Mouse (Mus musculus) heart, postnatal 0 days (tissue): ENCODE data around the gene Peak1. TPM values are rescaled to one million over a fixed set of nuclear protein-coding genes. Genes with fewer than 3 reads are reported as not detected.
A peak's percentile ranks its signal among the peaks of the same experiment; 100 is the strongest.

Source experiments
- ATAC-seq: fragments of 200-750 bp; cut with Nextera tagmentation; 2 replicates; pipeline ENCODE4 v1.8.0; 2017; ENCODE audit warnings: low read depth, moderate number of reproducible peaks, moderate library complexity; ENCODE audit not compliant: insufficient read depth
- DNase-seq: peaks from one replicate; pipeline ENCODE4 v3.0.0-alpha.2; 2016; ENCODE audit warnings: low spot score
- H3K27ac ChIP-seq: fragments of 300-500 bp; sonication (generic); 2 replicates; pipeline ENCODE4 v1.5.1; 2014; ENCODE audit warnings: low read depth, mild to moderate bottlenecking
- H3K27me3 ChIP-seq: fragments of 300-500 bp; sonication (generic); 2 replicates; pipeline ENCODE4 v1.6.1; 2014; ENCODE audit warnings: low read length, mixed read lengths; ENCODE audit not compliant: control insufficient read depth, insufficient read depth
- H3K36me3 ChIP-seq: fragments of 300-500 bp; sonication (generic); replicated peaks from 2 replicates; pipeline ENCODE4 v1.6.1; 2014; ENCODE audit warnings: low read length, mixed read lengths; ENCODE audit not compliant: control insufficient read depth, insufficient read depth
- H3K4me1 ChIP-seq: fragments of 300-500 bp; sonication (generic); 2 replicates; pipeline ENCODE4 v1.6.1; 2014; ENCODE audit warnings: antibody characterized with exemption; ENCODE audit not compliant: control insufficient read depth, insufficient read depth
- H3K4me2 ChIP-seq: fragments of 300-500 bp; sonication (generic); 2 replicates; pipeline ENCODE4 v1.6.1; 2014; ENCODE audit warnings: low read depth, mild to moderate bottlenecking, low read length, moderate library complexity
- H3K4me3 ChIP-seq: fragments of 300-500 bp; sonication (generic); 2 replicates; pipeline ENCODE4 v1.5.1; 2014; ENCODE audit warnings: low read depth, low read length
- H3K9ac ChIP-seq: fragments of 300-500 bp; sonication (generic); replicated peaks from 2 replicates; pipeline ENCODE4 v1.6.1; 2014; ENCODE audit warnings: low read depth, low read length, mixed read lengths
- H3K9me3 ChIP-seq: fragments of 300-500 bp; sonication (generic); replicated peaks from 2 replicates; pipeline ENCODE4 v1.6.1; 2016; ENCODE audit warnings: low read length; ENCODE audit not compliant: control insufficient read depth
- CTCF ChIP-seq: IDR thresholded peaks from 2 replicates; pipeline ENCODE4 v1.5.1; 2016; ENCODE audit warnings: antibody characterized with exemption, control low read depth, low read depth
- EP300 ChIP-seq: IDR thresholded peaks from 2 replicates; pipeline ENCODE4 v1.6.1; 2016; ENCODE audit warnings: antibody characterized with exemption, low read depth
- WGBS: fragments of 180-500 bp; shearing (Covaris S2); extraction: QIAGEN DNeasy Blood & Tissue Kit; methylation state at CpG from one replicate; pipeline ENCODE4 v1.1.7; 2014; 5-methylcytosine and 5-hydroxymethylcytosine counted together
- polyA plus RNA-seq: library from polyadenylated mRNA; unstranded; fragments of >200 nt; fragmentation: Nextera tagmentation; extraction: Ambion mirVana; gene quantifications from 2 replicates; pipeline ENCODE4 v1.2.1, GENCODE M21; 2015
- total RNA-seq: library from RNA; depleted of rRNA; stranded (reverse); fragments of >200 nt; gene quantifications from 2 replicates; pipeline ENCODE4 v1.2.3, GENCODE M21; 2014; ENCODE audit warnings: low replicate concordance

Peak1 gene
- total and polyA plus RNA-seq, 2 experiments from 2014 or later = 8.1 to 19.7 TPM

DNA sequence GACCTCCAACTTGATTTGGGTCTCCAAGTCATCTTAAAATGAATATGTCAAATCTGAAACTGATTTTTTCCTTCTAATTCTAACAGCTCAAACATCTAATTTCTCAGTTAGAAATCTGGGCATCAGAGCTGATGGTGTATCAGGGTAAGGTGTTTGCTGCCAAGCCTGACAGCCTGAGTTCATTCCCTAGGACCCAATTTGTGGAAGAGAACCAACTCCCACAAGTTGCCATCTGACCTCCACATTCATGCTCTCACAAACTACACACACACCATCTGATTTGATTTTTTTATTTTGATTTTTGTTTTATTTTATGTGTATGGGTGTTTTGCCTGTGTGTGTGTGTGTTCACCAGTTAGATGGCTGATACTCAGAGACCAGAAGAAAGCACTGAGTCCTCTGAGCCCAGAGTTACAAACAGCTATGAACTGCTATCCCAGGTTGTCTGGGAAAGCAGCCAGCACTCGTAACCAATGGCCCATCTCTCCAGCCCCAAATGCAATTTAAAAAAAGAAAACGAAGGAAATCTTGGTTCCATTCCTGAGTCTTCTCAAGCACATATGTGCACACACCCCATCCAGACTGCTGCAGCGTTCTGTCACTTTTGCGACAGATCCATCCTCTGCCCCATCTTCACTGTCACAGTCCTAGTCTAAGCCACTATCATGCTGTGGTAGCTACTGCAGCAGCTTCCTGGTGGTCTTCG, 18.1 kb upstream of the Peak1 start:
- Histone ChIP-seq H3K9me3 (no peaks in the 10 kb centered on the region), H3K27me3 (no peaks in the 10 kb centered on the region), H3K36me3 (no peaks in the 10 kb centered on the region), H3K9ac (no peak overlapping the region), H3K4me2 (no peak overlapping the region), H3K4me1 (peaks cover 3% of the 10 kb centered on the region; the same call in 1 of the 2 replicates), H3K4me3 (no peak overlapping the region), H3K27ac (no peak overlapping the region)
- DNase-seq (no peak), ATAC-seq (no peak)
- 69% methylated on average over 5 of the region's 5 CpGs for WGBS
- no peak for TF ChIP-seq CTCF
- no peak for TF ChIP-seq EP300

DNA sequence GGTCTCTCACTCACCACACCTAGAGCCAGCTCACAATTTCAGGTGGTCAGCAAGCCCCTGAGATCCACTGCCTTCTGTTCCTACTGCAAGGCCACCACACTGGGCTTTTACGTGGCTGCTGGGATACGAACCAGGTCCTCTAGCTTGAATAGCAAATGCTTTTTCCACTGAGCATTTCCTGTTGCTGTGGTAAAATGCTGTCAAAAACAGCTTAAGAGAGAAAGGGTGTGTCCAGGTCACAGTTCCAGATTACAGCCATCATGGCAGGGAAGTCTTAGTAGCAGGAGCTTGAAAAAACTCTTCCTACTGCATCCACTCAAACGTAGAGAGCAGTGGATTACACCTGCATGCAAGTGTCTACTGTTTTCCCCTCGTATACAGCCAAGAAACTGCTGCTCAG, 7.0 kb upstream of the Peak1 start:
- Histone ChIP-seq H3K4me1 (peaks cover 33% of the 10 kb centered on the region), H3K27ac (no peak overlapping the region)
- 74% methylated on average over 4 of the region's 4 CpGs for WGBS

GRCm38 (mm10) chr9:56421991-56422390, 4.1 kb upstream of the Peak1 start:
- TF ChIP-seq CTCF = no peak
- no peak for TF ChIP-seq EP300
- no peak overlapping the region for H3K27ac ChIP-seq
- DNase-seq = no peak
- no peaks in the 10 kb centered on the region for H3K27me3 ChIP-seq
- no peaks in the 10 kb centered on the region for H3K9me3 ChIP-seq
- H3K4me2 ChIP-seq = no peak overlapping the region
- peaks cover 38% of the 10 kb centered on the region for H3K4me1 ChIP-seq
- H3K4me3 ChIP-seq = no peak overlapping the region
- no peaks in the 10 kb centered on the region for H3K36me3 ChIP-seq
- ATAC-seq = no peak
- no peak overlapping the region for H3K9ac ChIP-seq
- 72% methylated on average over 5 of the region's 5 CpGs for WGBS

More for the DNA sequence above, 7.0 kb upstream of the Peak1 start:
- Histone ChIP-seq H3K4me3 (no peak overlapping the region), H3K9me3 (no peaks in the 10 kb centered on the region), H3K9ac (no peak overlapping the region), H3K4me2 (no peak overlapping the region), H3K36me3 (no peaks in the 10 kb centered on the region), H3K27me3 (no peaks in the 10 kb centered on the region)
- TF ChIP-seq EP300 = no peak
- TF ChIP-seq CTCF = no peak
- no peak for DNase-seq
- ATAC-seq = no peak

GRCm38 (mm10) chr9:56420892-56421601, 3.2 kb upstream of the Peak1 start:
- no peaks in the 10 kb centered on the region for H3K9me3 ChIP-seq
- DNase-seq (no peak), ATAC-seq (no peak)
- WGBS = 45% methylated on average over 9 of the region's 9 CpGs
- H3K9ac ChIP-seq = no peak overlapping the region
- TF ChIP-seq EP300 (no peak), CTCF (no peak)
- H3K4me1 ChIP-seq = peaks cover 47% of the 10 kb centered on the region
- H3K36me3 ChIP-seq = no peaks in the 10 kb centered on the region
- H3K4me2 ChIP-seq = no peak overlapping the region
- H3K4me3 ChIP-seq = no peak overlapping the region
- no peaks in the 10 kb centered on the region for H3K27me3 ChIP-seq
- peak overlapping the region; percentile 9; the same call in 1 of the 2 replicates for H3K27ac ChIP-seq

GRCm38 (mm10) chr9:56420236-56420635, 2.4 kb upstream of the Peak1 start:
- Histone ChIP-seq H3K9ac (no peak overlapping the region), H3K4me3 (no peak overlapping the region), H3K4me1 (peaks cover 55% of the 10 kb centered on the region), H3K36me3 (no peaks in the 10 kb centered on the region), H3K4me2 (peak overlapping the region; percentile 73), H3K27me3 (no peaks in the 10 kb centered on the region), H3K27ac (no peak overlapping the region), H3K9me3 (no peaks in the 10 kb centered on the region)
- WGBS = 93% methylated on average over 1 of the region's 1 CpGs
- ATAC-seq = no peak
- TF ChIP-seq CTCF = no peak
- no peak for TF ChIP-seq EP300
- no peak for DNase-seq
